Mouse (Mus musculus) embryonic facial prominence, embryonic 12.5 days (tissue): Measurements from ENCODE around the gene Dolk. TPM values are rescaled to one million over a fixed set of nuclear protein-coding genes. Genes with fewer than 3 reads are reported as not detected.

Experiments
- ATAC-seq: fragments of 200-750 bp; cut with Nextera tagmentation; 2 replicates; pipeline ENCODE4 v1.8.0; 2017; ENCODE audit not compliant: insufficient number of reproducible peaks, insufficient read depth, low FRiP score, low TSS enrichment
- H3K27ac ChIP-seq: fragments of 300-500 bp; sonication (generic); 2 replicates; pipeline ENCODE4 v1.5.1; 2016; ENCODE audit warnings: mild to moderate bottlenecking
- H3K27me3 ChIP-seq: fragments of 300-500 bp; sonication (generic); 2 replicates; pipeline ENCODE4 v1.6.1; 2016; ENCODE audit warnings: mild to moderate bottlenecking, moderate library complexity
- H3K36me3 ChIP-seq: fragments of 300-500 bp; sonication (generic); 2 replicates; pipeline ENCODE4 v1.6.1; 2016; ENCODE audit warnings: mild to moderate bottlenecking
- H3K4me1 ChIP-seq: fragments of 300-500 bp; sonication (generic); 2 replicates; pipeline ENCODE4 v1.6.1; 2016
- H3K4me2 ChIP-seq: fragments of 300-500 bp; sonication (generic); replicated peaks from 2 replicates; pipeline ENCODE4 v1.6.1; 2016; ENCODE audit warnings: mild to moderate bottlenecking, moderate library complexity
- H3K4me3 ChIP-seq: fragments of 300-500 bp; sonication (generic); 2 replicates; pipeline ENCODE4 v1.5.1; 2016; ENCODE audit warnings: mild to moderate bottlenecking
- H3K9ac ChIP-seq: fragments of 300-500 bp; sonication (generic); 2 replicates; pipeline ENCODE4 v1.6.1; 2016; ENCODE audit warnings: mild to moderate bottlenecking, moderate library complexity
- H3K9me3 ChIP-seq: fragments of 300-500 bp; sonication (generic); 2 replicates; pipeline ENCODE4 v1.6.1; 2016; ENCODE audit warnings: mild to moderate bottlenecking, moderate library complexity
- WGBS: fragments of 180-500 bp; shearing (Covaris S2); methylation state at CpG from one replicate; pipeline ENCODE4 v1.1.7; 2016; 5-methylcytosine and 5-hydroxymethylcytosine counted together
- polyA plus RNA-seq: library from polyadenylated mRNA; unstranded; fragments of >200 nt; fragmentation: Nextera tagmentation; extraction: Ambion mirVana; gene quantifications from 2 replicates; pipeline ENCODE4 v1.2.1, GENCODE M21; 2016

The Dolk gene
- polyA plus RNA-seq, 1 experiment from 2014 or later: 29.6 TPM

GRCm38 (mm10) chr2:30257699-30258460, 28.3 kb downstream of the Dolk start:
- no peaks in the 10 kb centered on the region for H3K4me1 ChIP-seq

DNA sequence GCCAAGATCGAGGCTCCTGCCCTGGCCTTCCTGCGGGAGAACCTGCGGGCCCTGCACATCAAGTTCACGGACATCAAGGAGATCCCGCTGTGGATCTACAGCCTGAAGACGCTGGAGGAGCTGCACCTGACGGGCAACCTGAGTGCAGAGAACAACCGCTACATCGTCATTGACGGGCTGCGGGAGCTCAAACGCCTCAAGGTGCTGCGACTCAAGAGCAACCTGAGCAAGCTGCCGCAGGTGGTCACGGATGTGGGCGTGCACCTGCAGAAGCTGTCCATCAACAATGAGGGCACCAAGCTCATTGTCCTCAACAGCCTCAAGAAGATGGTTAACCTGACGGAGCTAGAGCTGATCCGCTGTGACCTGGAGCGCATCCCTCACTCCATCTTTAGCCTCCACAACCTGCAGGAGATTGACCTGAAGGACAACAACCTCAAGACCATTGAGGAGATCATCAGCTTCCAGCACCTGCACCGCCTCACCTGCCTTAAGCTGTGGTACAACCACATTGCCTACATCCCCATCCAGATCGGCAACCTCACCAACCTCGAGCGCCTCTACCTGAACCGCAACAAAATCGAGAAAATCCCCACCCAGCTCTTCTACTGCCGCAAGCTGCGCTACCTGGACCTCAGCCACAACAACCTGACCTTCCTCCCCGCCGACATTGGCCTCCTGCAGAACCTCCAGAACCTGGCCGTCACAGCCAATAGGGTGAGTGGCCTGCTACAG, 29.4 kb downstream of the Dolk start:
- H3K36me3 ChIP-seq: peaks cover 76% of the 10 kb centered on the region
- ATAC-seq: no peak
- H3K9me3 ChIP-seq: no peaks in the 10 kb centered on the region
- WGBS: 95% methylated on average over 30 of the region's 30 CpGs
- H3K27ac ChIP-seq: no peak overlapping the region
- H3K4me1 ChIP-seq: no peaks in the 10 kb centered on the region
- no peak overlapping the region for H3K4me3 ChIP-seq
- no peaks in the 10 kb centered on the region for H3K27me3 ChIP-seq
- H3K4me2 ChIP-seq: no peak overlapping the region
- no peak overlapping the region for H3K9ac ChIP-seq

More at GRCm38 (mm10) chr2:30257699-30258460, 28.3 kb downstream of the Dolk start:
- Histone ChIP-seq H3K36me3 (peaks cover 80% of the 10 kb centered on the region), H3K9me3 (no peaks in the 10 kb centered on the region), H3K4me3 (no peak overlapping the region), H3K4me2 (no peak overlapping the region), H3K27me3 (no peaks in the 10 kb centered on the region), H3K9ac (no peak overlapping the region), H3K27ac (no peak overlapping the region)
- ATAC-seq: no peak
- WGBS: 85% methylated on average over 7 of the region's 7 CpGs

DNA sequence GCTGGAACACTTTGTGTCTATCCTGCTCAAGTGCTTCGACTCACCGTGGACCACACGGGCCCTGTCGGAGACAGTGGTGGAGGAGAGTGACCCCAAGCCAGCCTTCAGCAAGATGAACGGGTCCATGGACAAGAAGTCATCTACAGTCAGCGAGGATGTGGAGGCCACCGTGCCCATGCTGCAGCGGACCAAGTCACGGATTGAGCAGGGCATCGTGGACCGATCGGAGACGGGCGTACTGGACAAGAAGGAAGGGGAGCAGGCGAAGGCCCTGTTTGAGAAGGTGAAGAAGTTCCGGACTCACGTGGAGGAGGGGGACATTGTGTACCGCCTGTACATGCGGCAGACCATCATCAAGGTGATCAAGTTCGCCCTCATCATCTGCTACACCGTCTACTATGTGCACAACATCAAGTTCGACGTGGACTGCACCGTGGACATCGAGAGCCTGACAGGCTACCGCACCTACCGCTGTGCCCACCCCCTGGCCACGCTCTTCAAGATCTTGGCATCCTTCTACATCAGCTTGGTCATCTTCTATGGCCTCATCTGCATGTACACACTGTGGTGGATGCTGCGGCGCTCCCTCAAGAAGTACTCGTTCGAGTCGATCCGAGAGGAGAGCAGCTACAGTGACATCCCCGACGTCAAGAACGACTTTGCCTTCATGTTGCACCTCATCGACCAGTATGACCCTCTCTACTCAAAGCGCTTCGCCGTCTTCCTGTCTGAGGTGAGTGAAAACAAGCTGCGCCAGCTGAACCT, 30.3 kb downstream of the Dolk start:
- 96% methylated on average over 42 of the region's 42 CpGs for WGBS
- ATAC-seq: no peak
- H3K27me3 ChIP-seq: no peaks in the 10 kb centered on the region
- no peak overlapping the region for H3K9ac ChIP-seq
- no peaks in the 10 kb centered on the region for H3K4me1 ChIP-seq
- H3K4me3 ChIP-seq: no peak overlapping the region
- no peaks in the 10 kb centered on the region for H3K9me3 ChIP-seq
- no peak overlapping the region for H3K4me2 ChIP-seq
- no peak overlapping the region for H3K27ac ChIP-seq
- H3K36me3 ChIP-seq: peaks cover 82% of the 10 kb centered on the region

DNA sequence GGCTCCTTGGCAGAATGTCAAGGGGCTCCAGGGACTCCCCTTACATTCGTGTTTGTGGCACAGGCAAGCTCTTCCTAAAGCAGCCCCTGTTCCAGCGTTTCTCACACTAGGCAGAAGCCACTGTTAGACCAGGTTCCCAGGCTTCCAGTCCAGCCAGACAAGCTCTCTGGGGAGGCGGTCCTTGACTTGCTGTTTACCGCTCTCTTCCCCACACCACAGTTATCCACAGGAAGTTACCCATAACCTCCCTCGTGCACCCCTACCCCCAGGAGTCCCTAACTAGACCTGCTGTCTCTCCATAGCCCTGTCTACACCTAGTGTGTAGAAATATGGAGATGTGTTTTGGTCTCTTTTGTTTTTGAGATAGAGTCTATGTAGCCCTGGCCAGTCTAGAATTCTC, 32.3 kb downstream of the Dolk start:
- ATAC-seq: no peak
- no peak overlapping the region for H3K9ac ChIP-seq
- H3K36me3 ChIP-seq: peaks cover 80% of the 10 kb centered on the region
- H3K9me3 ChIP-seq: no peaks in the 10 kb centered on the region
- no peak overlapping the region for H3K4me2 ChIP-seq
- no peak overlapping the region for H3K4me3 ChIP-seq
- no peaks in the 10 kb centered on the region for H3K4me1 ChIP-seq
- no peak overlapping the region for H3K27ac ChIP-seq
- H3K27me3 ChIP-seq: no peaks in the 10 kb centered on the region
- 80% methylated on average over 5 of the region's 5 CpGs for WGBS

GRCm38 (mm10) chr2:30252521-30252920, 33.6 kb downstream of the Dolk start:
- Histone ChIP-seq H3K4me2 (no peak overlapping the region), H3K27ac (no peak overlapping the region), H3K36me3 (peaks cover 78% of the 10 kb centered on the region), H3K27me3 (no peaks in the 10 kb centered on the region), H3K4me1 (no peaks in the 10 kb centered on the region), H3K9ac (no peak overlapping the region), H3K4me3 (no peak overlapping the region), H3K9me3 (no peaks in the 10 kb centered on the region)
- 80% methylated on average over 3 of the region's 3 CpGs for WGBS
- ATAC-seq: no peak

DNA sequence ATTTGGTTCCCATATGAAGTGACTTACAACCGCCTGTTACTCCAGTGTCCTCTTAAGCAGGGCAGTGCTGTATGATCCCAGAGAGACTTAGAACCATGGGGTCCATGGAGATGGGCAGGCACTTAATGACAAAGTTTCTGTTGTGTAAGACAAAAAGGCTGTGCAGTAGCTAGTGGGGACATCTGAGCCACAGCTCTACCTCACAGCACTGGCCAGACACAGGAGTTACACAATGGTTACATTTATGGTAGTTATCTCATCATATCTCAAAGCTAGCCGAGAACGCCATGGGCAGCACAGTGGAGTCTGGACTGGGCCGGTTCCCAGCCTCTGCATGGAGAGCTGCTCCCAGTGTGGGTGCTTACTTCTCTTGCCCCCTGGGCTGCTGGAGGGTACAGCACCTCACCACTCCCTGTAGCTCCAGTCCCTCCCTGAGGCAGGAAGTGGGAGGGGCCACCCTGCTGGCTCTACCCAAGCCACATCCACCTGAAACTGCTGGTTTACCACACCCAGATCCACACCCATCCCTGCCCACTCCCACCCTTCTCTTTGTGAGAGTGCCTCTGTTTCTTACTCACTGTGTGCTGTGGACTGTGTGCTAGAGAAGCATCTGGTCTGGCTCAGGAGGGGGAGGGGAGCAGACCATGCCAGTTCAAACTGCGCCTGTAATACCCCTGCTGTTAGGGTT, 34.6 kb downstream of the Dolk start:
- ATAC-seq: no peak
- Histone ChIP-seq H3K4me2 (no peak overlapping the region), H3K9ac (no peak overlapping the region), H3K27ac (no peak overlapping the region), H3K36me3 (peaks cover 68% of the 10 kb centered on the region), H3K4me3 (no peak overlapping the region), H3K9me3 (no peaks in the 10 kb centered on the region), H3K27me3 (no peaks in the 10 kb centered on the region), H3K4me1 (no peaks in the 10 kb centered on the region)
- 72% methylated on average over 5 of the region's 5 CpGs for WGBS

DNA sequence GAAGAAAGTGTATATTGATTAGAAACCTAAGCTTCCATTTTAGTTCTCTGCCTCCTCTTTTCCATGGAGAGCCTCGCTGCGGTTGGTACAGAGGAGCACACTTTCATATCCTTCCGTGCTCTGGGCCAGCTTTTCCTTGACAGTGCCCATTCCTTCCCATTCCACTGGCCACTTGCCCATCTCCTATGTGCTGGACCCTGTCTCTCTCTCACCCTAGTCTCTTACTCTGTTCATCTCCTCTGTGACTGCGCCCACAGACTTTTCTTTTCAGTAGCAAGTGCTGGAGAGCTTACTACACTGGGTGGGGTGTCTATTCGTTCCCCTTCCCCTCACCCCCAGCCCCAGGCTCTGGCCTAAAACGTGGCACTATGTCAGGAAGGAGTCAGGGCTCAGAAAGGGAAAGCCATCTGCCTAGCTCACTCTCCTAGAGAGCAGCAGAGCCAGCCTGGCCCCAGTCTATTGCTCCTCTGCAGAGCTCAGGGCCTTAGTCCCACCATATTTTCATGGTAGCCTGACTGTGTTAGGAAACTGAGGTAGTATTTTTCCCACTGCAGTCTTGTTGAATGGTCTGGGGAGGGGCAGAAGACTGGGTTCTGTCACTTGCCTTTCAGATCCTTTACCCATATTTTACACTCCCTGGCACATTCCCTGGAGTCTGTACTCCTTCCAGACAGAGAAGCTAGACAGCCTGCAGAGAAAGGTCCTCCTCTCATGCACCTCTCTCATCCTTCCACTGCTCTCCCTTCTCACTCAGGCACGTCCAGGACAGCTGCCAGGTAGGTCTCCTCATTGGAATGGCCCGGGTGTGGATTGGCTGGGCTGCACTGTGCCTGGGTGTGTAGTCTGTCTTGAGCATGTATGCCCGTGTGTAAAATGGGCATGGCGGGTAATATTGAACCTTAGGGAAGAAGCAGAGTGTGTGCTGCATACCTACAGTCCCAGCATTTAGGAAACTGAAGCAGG, 35.7 kb downstream of the Dolk start:
- ATAC-seq: no peak
- H3K27me3 ChIP-seq: no peaks in the 10 kb centered on the region
- no peaks in the 10 kb centered on the region for H3K9me3 ChIP-seq
- 87% methylated on average over 10 of the region's 10 CpGs for WGBS
- H3K4me3 ChIP-seq: no peak overlapping the region
- H3K36me3 ChIP-seq: peaks cover 59% of the 10 kb centered on the region
- peaks cover 7% of the 10 kb centered on the region for H3K4me1 ChIP-seq
- no peak overlapping the region; the same call in 1 of the 2 replicates for H3K9ac ChIP-seq
- H3K4me2 ChIP-seq: no peak overlapping the region
- H3K27ac ChIP-seq: no peak overlapping the region

DNA sequence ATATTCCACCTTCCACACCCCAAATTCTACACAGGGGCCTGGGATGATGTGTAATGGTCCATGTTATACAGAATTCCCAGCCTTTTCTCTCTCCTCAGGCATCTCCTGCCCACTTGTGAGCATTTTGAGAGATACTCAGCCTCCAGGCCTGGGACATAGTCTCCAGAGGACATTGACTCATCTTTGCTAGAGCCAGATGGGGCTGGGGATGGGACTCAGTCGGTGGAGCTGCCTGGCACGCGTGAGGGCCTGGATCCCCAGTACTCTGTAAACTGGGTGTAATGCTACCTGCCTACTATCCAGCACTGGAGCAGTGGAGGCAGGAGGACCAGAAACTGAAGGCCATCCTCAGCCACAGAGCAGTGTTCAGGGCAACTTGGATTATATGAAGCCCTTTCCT, 37.0 kb downstream of the Dolk start:
- Histone ChIP-seq H3K27ac (no peak overlapping the region), H3K36me3 (peaks cover 48% of the 10 kb centered on the region; the same call in 1 of the 2 replicates), H3K27me3 (no peaks in the 10 kb centered on the region), H3K9ac (no peak overlapping the region), H3K9me3 (no peaks in the 10 kb centered on the region), H3K4me2 (no peak overlapping the region), H3K4me3 (no peak overlapping the region), H3K4me1 (peaks cover 7% of the 10 kb centered on the region)
- 93% methylated on average over 3 of the region's 3 CpGs for WGBS
- no peak for ATAC-seq

- H3K4me1 ChIP-seq: peaks cover 12% of the 10 kb centered on the region
- H3K4me2 ChIP-seq: no peak overlapping the region
- H3K9me3 ChIP-seq: no peaks in the 10 kb centered on the region
- 78% methylated on average over 4 of the region's 4 CpGs for WGBS
- peaks cover 58% of the 10 kb centered on the region for H3K36me3 ChIP-seq
- no peak for ATAC-seq
- H3K27ac ChIP-seq: no peak overlapping the region
- H3K4me3 ChIP-seq: no peak overlapping the region
- no peaks in the 10 kb centered on the region for H3K27me3 ChIP-seq
- no peak overlapping the region for H3K9ac ChIP-seq
Observed at GRCm38 (mm10) chr2:30247681-30248080, 38.5 kb downstream of the Dolk start.

- peaks cover 58% of the 10 kb centered on the region for H3K36me3 ChIP-seq
- 86% methylated on average over 5 of the region's 5 CpGs for WGBS
- no peak for ATAC-seq
- H3K9ac ChIP-seq: no peak overlapping the region
- H3K4me2 ChIP-seq: no peak overlapping the region
- H3K27me3 ChIP-seq: no peaks in the 10 kb centered on the region
- no peak overlapping the region for H3K4me3 ChIP-seq
- no peaks in the 10 kb centered on the region for H3K9me3 ChIP-seq
- H3K4me1 ChIP-seq: peaks cover 15% of the 10 kb centered on the region
- H3K27ac ChIP-seq: no peak overlapping the region
Observed at GRCm38 (mm10) chr2:30247036-30247435, 39.1 kb downstream of the Dolk start.
